Comparison of ENCODE assay signal across 26 mouse cellular contexts in genomic region chr2:17946047-17946446, GRCm38 (mm10). TPM values are rescaled to one million over a fixed set of nuclear protein-coding genes. Genes with fewer than 3 reads are reported as not detected.
DNase-seq lines count a peak whose midpoint lies in the region; ATAC-seq and TF ChIP-seq lines count a peak whose summit lies in the region.
"Had no signal": no experiment of that assay in that cellular context is flagged by ENCODE, and none has a peak within 500 bp of the region (broad histone marks: within the 10 kb centered on the region; RNA-seq: fewer than 3 reads in every experiment).

No protein-coding gene starts in this region.

- no peak for ATAC-seq in cerebellum, adult (ENCODE audit: insufficient number of reproducible peaks, low FRiP score, low TSS enrichment)
- ATAC-seq: forebrain, embryonic 15.5 days; hindbrain, embryonic 16.5 days; midbrain, embryonic 15.5 days had no signal

- no peak overlapping the region for H3K27ac ChIP-seq in testis, adult 2 months (ENCODE audit: control insufficient read depth, insufficient read depth, low read depth, low read length)
- H3K27ac ChIP-seq in brown adipose tissue, adult 24 weeks (replicated peaks; ENCODE audit: low read depth, low read length) = no peak overlapping the region
- H3K27ac ChIP-seq: embryonic facial prominence, embryonic 10.5 days; forebrain, embryonic 15.5 days; liver, embryonic 13.5 days; midbrain, embryonic 15.5 days had no signal

- intact Hi-C loops in heart, postnatal 10 days (cut with DNase I) = loop anchor here (10.0 kb wide), 1 partner anchor 259 kb away; no protein-coding TSS in a partner anchor

- no peaks in the 10 kb centered on the region for H3K27me3 ChIP-seq in testis, adult 2 months (ENCODE audit: control insufficient read depth, insufficient read depth, low read length)
- H3K27me3 ChIP-seq: forebrain, embryonic 15.5 days; liver, embryonic 13.5 days; midbrain, embryonic 15.5 days had no signal

- peak; percentile 70 for DNase-seq in heart, adult 11 months
- DNase-seq in heart, postnatal 10 days = no peak
- no peak for DNase-seq in testis, postnatal 14 days (ENCODE audit: low spot score)
- no peak for DNase-seq in left cerebral cortex, adult 11 months (ENCODE audit: low spot score)
- DNase-seq: cerebellum, adult 11 months; cerebellum, postnatal 36 days; kidney, adult 8-10 months; liver, embryonic 13.5 days; retina, postnatal 1 day; right cerebral cortex, postnatal 4 days; thymus, postnatal 14 days had no signal

- H3K4me1 ChIP-seq in testis, adult 2 months (ENCODE audit: control insufficient read depth, insufficient read depth, low read length) = peaks cover 6% of the 10 kb centered on the region; the same call in 1 of the 2 replicates
- H3K4me1 ChIP-seq in brown adipose tissue, adult 24 weeks (ENCODE audit: control insufficient read depth, insufficient read depth, insufficient read length, low read length) = no peaks in the 10 kb centered on the region
- H3K4me1 ChIP-seq: forebrain, embryonic 15.5 days; liver, embryonic 13.5 days; midbrain, embryonic 15.5 days had no signal

- peak overlapping the region; percentile 12; the same call in 1 of the 2 replicates for H3K4me3 ChIP-seq in testis, adult 2 months (ENCODE audit: control insufficient read depth, low read depth, low read length)
- H3K4me3 ChIP-seq in brown adipose tissue, adult 24 weeks (ENCODE audit: insufficient read depth, low read depth, low read length) = peak overlapping the region; percentile 21; the same call in 1 of the 2 replicates
- H3K4me3 ChIP-seq: embryonic facial prominence, embryonic 10.5 days; forebrain, embryonic 15.5 days; liver, embryonic 13.5 days; midbrain, embryonic 15.5 days had no signal

- no peak for TF ChIP-seq POLR2A in testis, adult 2 months (IDR thresholded peaks at IDR 0.05; ENCODE audit: control insufficient read depth, low read depth, low read length)

- no peak for TF ChIP-seq CTCF in testis, adult 2 months (IDR thresholded peaks at IDR 0.05; ENCODE audit: control insufficient read depth, insufficient read depth, insufficient replicate concordance, low read depth, low read length)

- H3K36me3 ChIP-seq in testis, adult 2 months (ENCODE audit: control insufficient read depth, insufficient read depth, low read length) = no peaks in the 10 kb centered on the region
- H3K36me3 ChIP-seq: embryonic facial prominence, embryonic 10.5 days; forebrain, embryonic 15.5 days; liver, embryonic 13.5 days; midbrain, embryonic 15.5 days had no signal

RNA-seq across cellular contexts. Expression of gene H2al2a, which starts 50.7 kb away (rescaled TPM):
- total RNA-seq in heart, postnatal 10 days (2021) = not detected
- polyA plus RNA-seq in testis, adult 2 months (2012; rRNA removed) = 553 and 559 TPM in 2 replicates
- not detected in 2 replicates for polyA plus RNA-seq in brown adipose tissue, adult 24 weeks (2012; ENCODE audit: insufficient read depth, insufficient read length, missing spikeins)
- total RNA-seq: adrenal gland, postnatal 4 days; gastrocnemius, adult 18-20 months; heart, adult 18-20 months; heart, postnatal 25 days; layer of hippocampus, postnatal 14 days; left cerebral cortex, postnatal 14 days; megakaryocyte progenitor cell, adult 5-6 weeks had no signal
- polyA plus RNA-seq: embryonic facial prominence, embryonic 10.5 days; forebrain, embryonic 15.5 days; hindbrain, embryonic 16.5 days; liver, embryonic 13.5 days; lung, embryonic 16.5 days; midbrain, embryonic 15.5 days had no signal

Comparison
In these comparisons a context has a peak if more than half of its experiments do, and no peak if none do; other contexts are left out.
1. RNA of gene H2al2a, which starts 50.7 kb away (polyA plus RNA-seq): 553 to 559 TPM in testis, adult 2 months; not detected in brown adipose tissue, adult 24 weeks; every median in the first group is over 100 times any median in the second.